Mouse (Mus musculus): ENCODE data around the gene Kif19a. TPM values are rescaled to one million over a fixed set of nuclear protein-coding genes. Genes with fewer than 3 reads are reported as not detected.

Gene Kif19a
- polyA plus RNA-seq (2015; fragmentation: Nextera tagmentation; extraction: Ambion mirVana), result 0.09 and 0.17 TPM in 2 replicates

DNA sequence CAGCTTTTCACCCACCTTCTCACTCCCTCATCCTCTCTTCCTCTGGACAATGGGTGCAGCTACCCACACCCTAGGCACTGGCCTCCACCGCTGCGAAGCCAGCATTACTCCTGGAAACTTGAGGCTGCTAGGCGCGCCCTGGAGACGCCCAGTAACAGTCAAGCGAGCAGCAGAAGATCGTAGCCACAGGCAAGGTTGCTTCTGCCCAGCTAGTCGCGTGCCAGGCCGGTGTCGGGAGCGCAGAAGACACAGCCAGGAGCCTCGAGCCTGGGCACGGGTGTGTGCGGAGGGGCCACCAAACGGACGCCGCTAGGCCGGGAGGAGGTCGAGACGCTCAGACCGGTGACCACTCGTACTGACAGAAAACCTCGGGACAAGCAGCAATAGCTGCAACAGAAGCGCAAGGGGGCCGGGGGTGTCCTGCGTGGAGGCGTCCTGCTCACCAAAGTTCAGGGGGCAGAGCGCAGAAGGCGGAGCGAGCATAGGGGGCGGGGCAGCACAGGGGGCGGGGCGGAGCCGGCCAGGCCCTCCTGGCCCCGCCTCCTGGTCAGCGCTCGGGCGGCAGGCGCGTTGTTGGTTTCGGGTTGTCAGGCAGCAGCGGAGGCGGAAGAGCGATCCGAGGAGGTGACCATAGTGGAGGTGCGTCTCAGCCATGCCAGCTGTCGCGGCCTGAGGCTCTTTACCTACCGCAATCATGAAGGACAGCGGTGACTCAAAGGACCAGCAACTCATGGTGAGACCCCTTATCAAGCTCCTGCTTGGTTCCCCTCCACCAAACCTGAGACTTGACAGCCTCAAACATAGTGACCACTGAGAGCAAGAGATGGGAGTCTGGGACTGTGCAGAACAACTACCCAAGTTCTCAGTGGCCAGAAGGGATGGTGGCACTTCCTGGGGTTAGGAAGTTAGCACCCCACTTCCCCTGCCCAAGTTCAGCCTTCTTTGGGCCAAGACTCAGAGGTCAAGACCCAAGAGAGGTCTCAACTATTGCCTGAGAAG lies at the start of gene Kif19a:
Kif19a (plus strand) TSS at position 569 of the 999 bp plus-strand sequence.
- H3K27ac ChIP-seq (ENCODE audit: low read length), result no peak within 1 kb of the TSS
- no peak within 1 kb of the TSS for H3K9ac ChIP-seq (ENCODE audit: low read depth, low read length)

DNA sequence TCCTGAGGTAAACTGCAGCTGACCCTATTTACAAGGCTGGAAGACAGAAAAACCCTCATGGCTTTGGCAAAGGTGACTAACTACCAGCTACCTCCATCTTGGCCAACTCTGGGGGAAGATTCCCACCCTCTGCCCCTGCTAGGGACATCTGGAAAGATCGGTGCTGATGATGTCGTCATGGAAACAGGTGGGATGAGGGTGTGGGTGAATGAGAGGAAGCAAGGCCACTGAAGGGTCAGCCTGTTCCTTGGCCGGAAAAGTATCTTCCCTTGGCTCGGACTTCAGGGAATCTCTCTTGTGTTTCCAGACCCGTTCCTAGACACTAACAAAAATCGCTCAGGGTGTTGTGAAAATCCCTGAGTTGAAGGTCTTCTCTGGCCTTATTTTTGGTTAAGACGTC lies 49.7 kb upstream of the Kif19a start:
- no peaks in the 10 kb centered on the region for H3K36me3 ChIP-seq (ENCODE audit: control insufficient read depth, insufficient read depth)
- WGBS (ENCODE audit: insufficient replicate concordance), result 57% methylated on average over 7 of the region's 7 CpGs
- no peaks in the 10 kb centered on the region for H3K9me3 ChIP-seq (replicated peaks; ENCODE audit: control insufficient read depth, low read length)
- no peak overlapping the region for H3K27ac ChIP-seq (ENCODE audit: low read length)
- H3K4me2 ChIP-seq (ENCODE audit: low read depth, low read length), result no peak overlapping the region
- H3K4me1 ChIP-seq (ENCODE audit: control insufficient read depth, low read depth, low read length), result no peaks in the 10 kb centered on the region
- no peak overlapping the region for H3K9ac ChIP-seq (ENCODE audit: low read depth, low read length)
- H3K4me3 ChIP-seq (ENCODE audit: low read depth, low read length), result no peak overlapping the region
- H3K27me3 ChIP-seq (ENCODE audit: control insufficient read depth, insufficient read depth, low read depth, low read length), result no peaks in the 10 kb centered on the region
- ATAC-seq (ENCODE audit: low read depth), result no peak

More for the DNA sequence above, at the start of gene Kif19a:
- Histone ChIP-seq H3K27me3 (ENCODE audit: control insufficient read depth, insufficient read depth, low read depth, low read length) (peaks cover 14% of the 10 kb centered on the region; the same call in 1 of the 2 replicates), H3K9me3 (replicated peaks; ENCODE audit: control insufficient read depth, low read length) (no peaks in the 10 kb centered on the region), H3K4me3 (ENCODE audit: low read depth, low read length) (peak within 1 kb of the TSS; percentile 45), H3K4me2 (ENCODE audit: low read depth, low read length) (peak within 1 kb of the TSS; percentile 55), H3K4me1 (ENCODE audit: control insufficient read depth, low read depth, low read length) (no peaks in the 10 kb centered on the region; the same call in none of the 2 replicates), H3K36me3 (ENCODE audit: control insufficient read depth, insufficient read depth) (no peaks in the 10 kb centered on the region)
- WGBS (ENCODE audit: insufficient replicate concordance), result 4% methylated on average over 50 of the region's 51 CpGs
- peak; percentile 75 for ATAC-seq (ENCODE audit: low read depth)

DNA sequence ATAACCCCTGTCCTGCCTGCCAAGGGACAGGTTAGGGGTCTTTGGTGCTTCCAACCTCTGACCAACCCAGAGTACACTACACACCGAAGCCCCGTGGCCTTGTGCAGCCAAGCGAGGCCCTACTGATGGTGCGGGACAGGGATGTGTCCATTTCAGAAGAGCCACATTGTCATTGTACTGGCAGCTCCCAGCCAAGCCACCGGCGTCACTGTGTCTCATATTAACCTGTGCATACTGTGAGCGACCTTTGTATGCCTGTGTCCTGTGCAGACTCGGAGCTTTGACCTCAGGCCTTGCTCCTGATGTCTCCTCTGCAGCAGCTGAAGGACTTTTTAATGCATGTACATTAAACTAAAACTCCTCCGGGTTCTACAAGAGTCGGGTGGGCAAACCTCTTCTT lies 44.7 kb upstream of the Kif19a start:
- 68% methylated on average over 10 of the region's 10 CpGs for WGBS (ENCODE audit: insufficient replicate concordance)
- ATAC-seq (ENCODE audit: low read depth), result peak; percentile 54
- no peak overlapping the region for H3K4me2 ChIP-seq (ENCODE audit: low read depth, low read length)

DNA sequence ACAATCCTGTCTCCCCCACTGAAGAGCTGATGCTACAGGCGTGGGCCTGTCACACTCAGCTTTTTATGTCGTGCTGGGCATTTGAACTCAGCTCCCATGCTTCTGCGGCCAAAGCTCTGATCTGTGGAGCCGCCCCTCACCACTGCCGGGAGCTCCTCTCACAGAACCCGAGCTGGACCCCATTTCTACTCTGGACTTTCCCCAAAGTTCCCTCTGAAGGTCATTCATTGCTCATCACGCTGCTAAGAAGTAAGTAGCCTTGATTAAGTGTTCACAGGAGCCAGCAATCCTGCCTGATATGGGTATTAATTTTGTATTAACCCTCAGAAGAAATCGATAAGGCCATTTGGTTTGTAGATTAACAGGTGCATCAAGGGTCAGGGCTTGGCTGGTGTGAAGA lies 42.8 kb upstream of the Kif19a start:
- Histone ChIP-seq H3K9me3 (replicated peaks; ENCODE audit: control insufficient read depth, low read length) (no peaks in the 10 kb centered on the region), H3K4me1 (ENCODE audit: control insufficient read depth, low read depth, low read length) (no peaks in the 10 kb centered on the region), H3K36me3 (ENCODE audit: control insufficient read depth, insufficient read depth) (no peaks in the 10 kb centered on the region), H3K4me3 (ENCODE audit: low read depth, low read length) (no peak overlapping the region), H3K9ac (ENCODE audit: low read depth, low read length) (no peak overlapping the region), H3K27ac (ENCODE audit: low read length) (no peak overlapping the region), H3K4me2 (ENCODE audit: low read depth, low read length) (no peak overlapping the region), H3K27me3 (ENCODE audit: control insufficient read depth, insufficient read depth, low read depth, low read length) (no peaks in the 10 kb centered on the region; the same call in 1 of the 2 replicates)
- ATAC-seq (ENCODE audit: low read depth), result no peak
- WGBS (ENCODE audit: insufficient replicate concordance), result 53% methylated on average over 8 of the region's 8 CpGs

More for the DNA sequence above, 44.7 kb upstream of the Kif19a start:
- no peaks in the 10 kb centered on the region for H3K9me3 ChIP-seq (replicated peaks; ENCODE audit: control insufficient read depth, low read length)
- H3K27ac ChIP-seq (ENCODE audit: low read length), result no peak overlapping the region
- no peaks in the 10 kb centered on the region for H3K4me1 ChIP-seq (ENCODE audit: control insufficient read depth, low read depth, low read length)
- no peak overlapping the region for H3K4me3 ChIP-seq (ENCODE audit: low read depth, low read length)
- no peaks in the 10 kb centered on the region for H3K27me3 ChIP-seq (ENCODE audit: control insufficient read depth, insufficient read depth, low read depth, low read length)
- H3K36me3 ChIP-seq (ENCODE audit: control insufficient read depth, insufficient read depth), result no peaks in the 10 kb centered on the region
- H3K9ac ChIP-seq (ENCODE audit: low read depth, low read length), result no peak overlapping the region

DNA sequence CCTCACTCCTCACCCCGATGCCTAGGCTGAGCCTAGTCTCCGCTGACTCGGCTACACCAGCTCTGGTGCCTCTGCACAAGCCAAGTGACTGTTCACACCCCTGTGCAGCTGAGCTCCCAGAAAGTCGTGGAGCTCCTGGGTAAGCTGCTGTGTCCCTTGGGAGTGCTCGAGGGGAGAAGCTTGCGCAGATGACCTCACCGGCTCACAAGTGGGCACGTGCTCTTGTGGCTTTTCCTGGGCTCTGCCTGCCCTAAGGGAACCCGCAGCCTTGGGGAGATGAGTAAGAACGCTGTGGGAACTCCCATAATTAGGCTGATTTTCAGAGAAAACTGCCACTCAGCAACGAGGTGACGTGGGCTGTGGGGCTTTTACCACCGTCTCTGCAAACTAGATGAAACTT lies 42.2 kb upstream of the Kif19a start:
- Histone ChIP-seq H3K27ac (ENCODE audit: low read length) (no peak overlapping the region), H3K4me2 (ENCODE audit: low read depth, low read length) (no peak overlapping the region), H3K9ac (ENCODE audit: low read depth, low read length) (no peak overlapping the region), H3K9me3 (replicated peaks; ENCODE audit: control insufficient read depth, low read length) (no peaks in the 10 kb centered on the region), H3K27me3 (ENCODE audit: control insufficient read depth, insufficient read depth, low read depth, low read length) (no peaks in the 10 kb centered on the region; the same call in 1 of the 2 replicates), H3K36me3 (ENCODE audit: control insufficient read depth, insufficient read depth) (no peaks in the 10 kb centered on the region), H3K4me1 (ENCODE audit: control insufficient read depth, low read depth, low read length) (no peaks in the 10 kb centered on the region), H3K4me3 (ENCODE audit: low read depth, low read length) (no peak overlapping the region)
- WGBS (ENCODE audit: insufficient replicate concordance), result 61% methylated on average over 13 of the region's 13 CpGs
- ATAC-seq (ENCODE audit: low read depth), result no peak

DNA sequence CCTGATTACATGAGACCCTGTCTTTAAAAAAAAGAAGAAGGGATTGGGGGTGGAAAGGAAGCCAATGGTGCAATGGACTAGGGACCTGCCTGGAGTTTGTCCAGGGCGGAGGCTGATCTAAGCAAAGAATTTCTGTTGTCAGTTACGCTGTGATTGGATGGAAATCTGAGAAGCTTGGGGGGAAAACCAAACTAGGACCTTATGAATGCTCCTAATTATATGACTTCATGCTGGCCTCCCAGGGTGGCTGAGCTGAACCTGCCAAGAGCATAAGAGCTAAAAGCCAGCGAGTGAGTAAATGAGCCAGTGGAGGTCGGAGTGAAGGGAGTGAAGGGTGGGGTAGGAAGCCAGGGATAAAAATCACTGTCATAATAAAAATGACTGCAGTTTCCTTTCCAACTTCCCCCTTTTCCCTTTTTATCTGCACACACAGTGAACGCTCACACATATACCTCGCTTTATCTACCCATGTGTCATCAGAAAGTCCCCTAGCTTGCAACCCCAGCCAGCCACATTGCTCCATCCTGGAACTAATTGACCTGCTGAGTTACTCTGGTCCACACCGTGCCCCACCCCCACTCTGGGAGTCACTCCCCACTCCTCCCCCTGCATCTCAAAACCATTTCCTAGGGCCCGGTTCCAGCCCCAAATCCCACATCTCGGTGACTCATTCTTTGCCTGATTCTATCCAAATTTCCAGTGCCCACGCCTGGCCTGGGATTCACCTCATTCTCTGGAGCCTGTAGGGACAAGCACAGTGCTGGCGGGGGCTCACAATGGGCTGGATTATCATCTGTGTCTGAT lies 40.2 kb upstream of the Kif19a start:
- H3K27ac ChIP-seq (ENCODE audit: low read length), result no peak overlapping the region
- 40% methylated on average over 11 of the region's 11 CpGs for WGBS (ENCODE audit: insufficient replicate concordance)
- peak; percentile 37 for ATAC-seq (ENCODE audit: low read depth)

DNA sequence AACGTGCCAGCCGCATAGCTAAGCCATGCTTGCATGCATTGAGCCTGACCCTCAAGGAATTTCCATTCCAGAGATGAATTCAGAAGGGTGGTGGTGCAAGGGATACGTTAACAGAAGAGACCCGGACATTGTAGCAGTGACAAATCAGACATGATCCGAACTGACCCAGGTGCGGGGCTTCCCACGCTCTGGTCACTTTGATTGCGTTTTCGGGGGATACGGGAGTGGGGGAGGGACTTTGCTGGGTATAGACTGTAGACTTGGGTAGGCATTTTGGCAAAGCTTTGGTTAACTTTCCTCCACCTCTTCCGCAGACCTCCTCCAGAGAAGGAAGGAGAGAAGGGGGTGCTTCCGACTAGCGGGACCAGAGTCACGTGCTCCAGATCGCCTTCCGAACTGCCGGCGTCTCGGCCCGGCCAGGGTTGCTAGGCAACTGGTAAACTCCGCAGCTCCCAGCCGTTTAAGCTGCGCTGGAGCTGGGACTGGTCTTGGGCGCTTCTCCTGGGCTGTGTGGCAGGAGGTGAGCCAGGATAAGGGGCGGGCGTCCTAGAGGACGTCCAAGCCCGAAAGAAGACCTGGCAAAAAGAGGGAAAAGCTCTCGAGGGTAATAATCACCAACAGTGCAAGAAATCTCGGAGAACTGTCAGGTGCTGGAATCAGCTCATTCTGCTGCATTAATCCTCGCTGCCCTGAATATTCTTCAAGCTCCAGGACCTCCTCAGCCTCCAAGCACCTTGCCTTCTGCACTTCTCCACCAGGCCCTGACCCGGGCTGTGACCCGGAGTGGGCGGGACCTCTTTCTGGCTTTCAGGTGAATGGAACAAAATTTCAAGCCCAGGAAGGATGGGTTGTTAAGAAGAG lies 38.0 kb upstream of the Kif19a start, which contains the start of gene Dnaic2:
Dnaic2 (plus strand) TSS at position 444 of the 861 bp plus-strand sequence.
- Histone ChIP-seq H3K27me3 (ENCODE audit: control insufficient read depth, insufficient read depth, low read depth, low read length) (no peaks in the 10 kb centered on the region; the same call in 1 of the 2 replicates), H3K9me3 (replicated peaks; ENCODE audit: control insufficient read depth, low read length) (no peaks in the 10 kb centered on the region), H3K4me2 (ENCODE audit: low read depth, low read length) (peak within 1 kb of the TSS; percentile 47), H3K4me1 (ENCODE audit: control insufficient read depth, low read depth, low read length) (no peaks in the 10 kb centered on the region), H3K36me3 (ENCODE audit: control insufficient read depth, insufficient read depth) (no peaks in the 10 kb centered on the region), H3K9ac (ENCODE audit: low read depth, low read length) (no peak within 1 kb of the TSS), H3K4me3 (ENCODE audit: low read depth, low read length) (peak within 1 kb of the TSS; percentile 30), H3K27ac (ENCODE audit: low read length) (no peak within 1 kb of the TSS)
- no peak for ATAC-seq (ENCODE audit: low read depth)
- 9% methylated on average over 34 of the region's 34 CpGs for WGBS (ENCODE audit: insufficient replicate concordance)

More for the DNA sequence above, 40.2 kb upstream of the Kif19a start:
- no peaks in the 10 kb centered on the region for H3K4me1 ChIP-seq (ENCODE audit: control insufficient read depth, low read depth, low read length)
- H3K4me2 ChIP-seq (ENCODE audit: low read depth, low read length), result no peak overlapping the region
- no peak overlapping the region for H3K9ac ChIP-seq (ENCODE audit: low read depth, low read length)
- no peak overlapping the region for H3K4me3 ChIP-seq (ENCODE audit: low read depth, low read length)
- no peaks in the 10 kb centered on the region for H3K36me3 ChIP-seq (ENCODE audit: control insufficient read depth, insufficient read depth)
- H3K9me3 ChIP-seq (replicated peaks; ENCODE audit: control insufficient read depth, low read length), result no peaks in the 10 kb centered on the region
- H3K27me3 ChIP-seq (ENCODE audit: control insufficient read depth, insufficient read depth, low read depth, low read length), result no peaks in the 10 kb centered on the region; the same call in 1 of the 2 replicates

DNA sequence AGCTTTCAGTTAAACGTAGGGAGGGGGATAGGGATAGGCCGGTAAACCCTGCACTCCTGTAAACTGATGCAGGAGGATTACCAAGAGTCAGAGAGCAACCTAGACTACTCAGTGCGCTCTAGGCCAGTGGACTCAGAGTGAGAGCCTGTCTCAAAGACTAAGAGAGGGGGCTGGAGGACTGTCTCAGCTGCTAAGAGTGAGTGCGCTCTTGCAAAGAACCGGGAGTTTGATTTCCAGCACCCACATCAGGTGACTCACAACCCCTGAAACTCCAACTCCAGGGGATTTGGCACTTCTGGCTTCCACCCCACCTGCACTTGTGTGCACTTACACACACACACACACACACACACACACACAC lies 37.4 kb upstream of the Kif19a start:
- no peak for ATAC-seq (ENCODE audit: low read depth)
- WGBS (ENCODE audit: insufficient replicate concordance), result 32% methylated on average over 5 of the region's 5 CpGs
- Histone ChIP-seq H3K4me3 (ENCODE audit: low read depth, low read length) (no peak overlapping the region), H3K9me3 (replicated peaks; ENCODE audit: control insufficient read depth, low read length) (no peaks in the 10 kb centered on the region), H3K27ac (ENCODE audit: low read length) (no peak overlapping the region), H3K27me3 (ENCODE audit: control insufficient read depth, insufficient read depth, low read depth, low read length) (no peaks in the 10 kb centered on the region; the same call in 1 of the 2 replicates), H3K4me1 (ENCODE audit: control insufficient read depth, low read depth, low read length) (no peaks in the 10 kb centered on the region), H3K4me2 (ENCODE audit: low read depth, low read length) (peak overlapping the region; percentile 47; the same call in 1 of the 2 replicates), H3K9ac (ENCODE audit: low read depth, low read length) (no peak overlapping the region), H3K36me3 (ENCODE audit: control insufficient read depth, insufficient read depth) (no peaks in the 10 kb centered on the region)
